Mouse (Mus musculus): ENCODE measurements around the gene Brat1. TPM values are rescaled to one million over a fixed set of nuclear protein-coding genes. Genes with fewer than 3 reads are reported as not detected.

Brat1 gene
- polyA plus RNA-seq, 2 experiments, result 4.5 to 5.1 TPM

DNA sequence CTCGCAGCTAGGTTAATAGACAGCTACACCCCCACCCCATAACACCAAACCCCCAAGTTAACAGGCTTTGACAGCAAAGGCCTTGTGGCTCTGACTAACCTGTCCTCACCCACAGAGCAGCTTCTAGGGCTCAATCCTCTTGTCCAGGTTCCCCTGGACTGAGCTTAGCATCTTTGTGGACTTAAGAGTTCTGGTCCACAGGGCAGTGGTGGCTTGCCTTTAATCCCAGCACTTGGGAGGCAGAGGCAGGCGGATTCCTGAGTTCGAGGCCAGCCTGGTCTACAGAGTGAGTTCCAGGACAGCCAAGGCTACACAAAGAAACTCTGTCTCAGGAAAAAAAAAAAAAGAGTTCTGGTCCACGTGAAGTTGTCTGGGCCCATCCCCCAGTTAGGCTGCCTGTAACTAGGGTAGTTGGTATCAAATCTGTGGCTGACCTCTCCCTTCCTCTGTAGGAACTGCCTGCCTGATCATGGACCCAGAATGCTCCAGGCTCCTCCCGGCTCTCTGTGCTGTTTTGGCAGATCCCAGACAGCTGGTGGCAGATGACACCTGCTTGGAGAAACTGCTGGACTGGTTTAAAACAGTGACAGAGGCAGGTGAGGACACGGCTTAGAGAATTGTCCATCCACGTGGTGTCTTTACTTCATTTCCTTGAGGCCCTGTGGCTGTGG is 825 bp downstream of the Brat1 start:
- 31% methylated on average over 7 of the region's 7 CpGs for WGBS (ENCODE audit: insufficient replicate concordance)

GRCm38 (mm10) chr5:140710315-140710714 is 5.5 kb downstream of the Brat1 start:
- ATAC-seq (ENCODE audit: insufficient read depth) (no peak), DNase-seq (ENCODE audit: low read depth in 3 of 3, low spot score in 3 of 3) (no peak)
- no peak for TF ChIP-seq CTCF (IDR thresholded peaks at IDR 0.05; ENCODE audit: low read depth)
- TF ChIP-seq EP300 (IDR thresholded peaks at IDR 0.05; ENCODE audit: low read depth), result no peak
- Histone ChIP-seq H3K9ac (replicated peaks) (no peak overlapping the region), H3K9me3 (ENCODE audit: control insufficient read depth, low read length) (no peaks in the 10 kb centered on the region), H3K4me3 (ENCODE audit: insufficient read depth in 1 of 2, low read depth in 2 of 2, low read length in 2 of 2) (no peak overlapping the region), H3K27ac (no peak overlapping the region), H3K27me3 (ENCODE audit: control insufficient read depth, insufficient read depth, low read length) (no peaks in the 10 kb centered on the region), H3K4me2 (ENCODE audit: low read depth) (no peak overlapping the region), H3K4me1 (replicated peaks; ENCODE audit: control insufficient read depth in 2 of 2, insufficient read depth in 2 of 2, low read length in 1 of 2) (peaks cover 0 to 10% of the 10 kb centered on the region in 2 experiments; a peak in 3 of 4 replicates), H3K36me3 (replicated peaks; ENCODE audit: control insufficient read depth, insufficient read depth, low read depth) (peaks cover 10% of the 10 kb centered on the region)
- 77% methylated on average over 6 of the region's 6 CpGs for WGBS (ENCODE audit: insufficient replicate concordance)

More for the DNA sequence above, 825 bp downstream of the Brat1 start:
- H3K27me3 ChIP-seq (ENCODE audit: control insufficient read depth, insufficient read depth, low read length), result no peaks in the 10 kb centered on the region
- no peak for DNase-seq (ENCODE audit: low read depth in 3 of 3, low spot score in 3 of 3)
- peak overlapping the region; percentile 77 for H3K9ac ChIP-seq (replicated peaks)
- peaks cover 21 to 32% of the 10 kb centered on the region in 2 experiments for H3K4me1 ChIP-seq (replicated peaks; ENCODE audit: control insufficient read depth in 2 of 2, insufficient read depth in 2 of 2, low read length in 1 of 2)
- peak overlapping the region; percentile 60 for H3K27ac ChIP-seq
- H3K9me3 ChIP-seq (ENCODE audit: control insufficient read depth, low read length), result no peaks in the 10 kb centered on the region
- H3K4me3 ChIP-seq (ENCODE audit: insufficient read depth in 1 of 2, low read depth in 2 of 2, low read length in 2 of 2), result peak overlapping the region; percentile 59 to 63
- peak overlapping the region; percentile 90 for H3K4me2 ChIP-seq (ENCODE audit: low read depth)
- H3K36me3 ChIP-seq (replicated peaks; ENCODE audit: control insufficient read depth, insufficient read depth, low read depth), result no peaks in the 10 kb centered on the region
- ATAC-seq (ENCODE audit: insufficient read depth), result no peak
- TF ChIP-seq EP300 (IDR thresholded peaks at IDR 0.05; ENCODE audit: low read depth) (no peak), CTCF (IDR thresholded peaks at IDR 0.05; ENCODE audit: low read depth) (no peak)

DNA sequence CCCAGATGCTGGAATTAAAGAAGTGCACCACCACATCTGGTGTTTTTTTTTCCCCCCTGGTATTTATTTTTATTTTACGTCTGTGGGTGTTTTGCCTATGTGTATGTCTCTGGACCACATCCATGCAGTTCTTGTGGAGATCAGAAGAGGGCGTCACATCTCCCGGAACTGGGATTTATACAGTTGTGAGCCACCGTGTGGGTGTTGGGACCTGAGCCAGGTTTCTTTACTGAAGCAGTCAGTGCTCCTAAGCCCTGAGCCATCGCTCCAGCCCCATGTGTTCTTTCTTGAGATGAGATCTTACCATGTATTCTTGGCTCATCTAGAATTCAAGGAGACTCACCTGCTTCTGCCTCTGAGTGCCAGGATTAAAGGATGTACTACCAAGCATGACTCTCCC is 6.2 kb downstream of the Brat1 start:
- H3K9ac ChIP-seq (replicated peaks), result no peak overlapping the region
- no peak overlapping the region for H3K4me3 ChIP-seq (ENCODE audit: insufficient read depth in 1 of 2, low read depth in 2 of 2, low read length in 2 of 2)
- no peak for DNase-seq (ENCODE audit: low read depth in 3 of 3, low spot score in 3 of 3)
- TF ChIP-seq EP300 (IDR thresholded peaks at IDR 0.05; ENCODE audit: low read depth), result no peak
- TF ChIP-seq CTCF (IDR thresholded peaks at IDR 0.05; ENCODE audit: low read depth), result no peak
- no peak overlapping the region for H3K4me2 ChIP-seq (ENCODE audit: low read depth)
- no peak for ATAC-seq (ENCODE audit: insufficient read depth)
- H3K27me3 ChIP-seq (ENCODE audit: control insufficient read depth, insufficient read depth, low read length), result no peaks in the 10 kb centered on the region
- H3K4me1 ChIP-seq (replicated peaks; ENCODE audit: control insufficient read depth in 2 of 2, insufficient read depth in 2 of 2, low read length in 1 of 2), result peaks cover 0 to 3% of the 10 kb centered on the region in 2 experiments; a peak in 3 of 4 replicates
- 68% methylated on average over 5 of the region's 5 CpGs for WGBS (ENCODE audit: insufficient replicate concordance)
- no peaks in the 10 kb centered on the region for H3K9me3 ChIP-seq (ENCODE audit: control insufficient read depth, low read length)
- H3K36me3 ChIP-seq (replicated peaks; ENCODE audit: control insufficient read depth, insufficient read depth, low read depth), result peaks cover 11% of the 10 kb centered on the region
- H3K27ac ChIP-seq, result no peak overlapping the region

DNA sequence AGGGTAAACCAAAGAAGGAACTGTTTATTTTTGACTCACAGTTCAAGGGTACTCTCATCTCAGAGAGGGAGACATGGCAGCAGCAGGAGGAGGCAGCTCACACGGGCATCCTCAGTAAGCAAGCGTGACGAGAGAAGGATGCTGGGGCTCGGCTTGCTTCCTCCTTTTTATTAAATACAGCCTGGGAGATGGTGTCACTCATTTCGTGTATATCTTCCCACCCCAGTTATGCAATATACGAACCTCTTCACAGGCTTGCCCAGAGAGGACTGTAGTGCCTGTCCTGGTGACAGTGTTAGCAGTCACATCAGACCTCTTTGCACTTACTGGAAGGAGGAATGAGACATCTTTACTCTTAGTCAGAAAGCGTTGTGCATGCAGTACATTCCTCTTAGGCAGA is 16.0 kb downstream of the Brat1 start:
- peaks cover 3% of the 10 kb centered on the region; the same call in 1 of the 2 replicates for H3K36me3 ChIP-seq (replicated peaks; ENCODE audit: control insufficient read depth, insufficient read depth, low read depth)
- H3K4me2 ChIP-seq (ENCODE audit: low read depth), result no peak overlapping the region
- no peak overlapping the region for H3K27ac ChIP-seq
- WGBS (ENCODE audit: insufficient replicate concordance), result 44% methylated on average over 7 of the region's 7 CpGs
- no peak overlapping the region for H3K4me3 ChIP-seq (ENCODE audit: insufficient read depth in 1 of 2, low read depth in 2 of 2, low read length in 2 of 2)
- no peaks in the 10 kb centered on the region for H3K27me3 ChIP-seq (ENCODE audit: control insufficient read depth, insufficient read depth, low read length)
- no peaks in the 10 kb centered on the region for H3K9me3 ChIP-seq (ENCODE audit: control insufficient read depth, low read length)
- ATAC-seq (ENCODE audit: insufficient read depth) (no peak), DNase-seq (ENCODE audit: low read depth in 3 of 3, low spot score in 3 of 3) (no peak)
- no peak for TF ChIP-seq EP300 (IDR thresholded peaks at IDR 0.05; ENCODE audit: low read depth)
- no peak for TF ChIP-seq CTCF (IDR thresholded peaks at IDR 0.05; ENCODE audit: low read depth)
- no peaks in the 10 kb centered on the region for H3K4me1 ChIP-seq (replicated peaks; ENCODE audit: control insufficient read depth in 2 of 2, insufficient read depth in 2 of 2, low read length in 1 of 2)
- no peak overlapping the region for H3K9ac ChIP-seq (replicated peaks)

- TF ChIP-seq EP300 (IDR thresholded peaks at IDR 0.05; ENCODE audit: low read depth), result no peak
- TF ChIP-seq CTCF (IDR thresholded peaks at IDR 0.05; ENCODE audit: low read depth), result no peak
- Histone ChIP-seq H3K9me3 (ENCODE audit: control insufficient read depth, low read length) (no peaks in the 10 kb centered on the region), H3K36me3 (replicated peaks; ENCODE audit: control insufficient read depth, insufficient read depth, low read depth) (peaks cover 2% of the 10 kb centered on the region; the same call in 1 of the 2 replicates), H3K4me3 (ENCODE audit: insufficient read depth in 1 of 2, low read depth in 2 of 2, low read length in 2 of 2) (no peak overlapping the region), H3K9ac (replicated peaks) (no peak overlapping the region), H3K4me2 (ENCODE audit: low read depth) (no peak overlapping the region), H3K27me3 (ENCODE audit: control insufficient read depth, insufficient read depth, low read length) (no peaks in the 10 kb centered on the region), H3K4me1 (replicated peaks; ENCODE audit: control insufficient read depth in 2 of 2, insufficient read depth in 2 of 2, low read length in 1 of 2) (no peaks in the 10 kb centered on the region), H3K27ac (no peak overlapping the region)
- no peak for DNase-seq (ENCODE audit: low read depth in 3 of 3, low spot score in 3 of 3)
- WGBS (ENCODE audit: insufficient replicate concordance), result 52% methylated on average over 3 of the region's 3 CpGs
- no peak for ATAC-seq (ENCODE audit: insufficient read depth)
These were observed 17.3 kb downstream of the Brat1 start for GRCm38 (mm10) chr5:140722121-140722520.
